8 mouse cellular contexts compared by ENCODE assay signal in genomic region chr2:24974452-24974851, GRCm38 (mm10). TPM values are rescaled to one million over a fixed set of nuclear protein-coding genes. Genes with fewer than 3 reads are reported as not detected.
DNase-seq lines count a peak whose midpoint lies in the region; ATAC-seq and TF ChIP-seq lines count a peak whose summit lies in the region.
"Not testable (repeated sequence)": the region's sequence is repeated elsewhere in the genome, so short reads cannot be mapped to it uniquely, and the experiment has no call there.

No protein-coding gene starts in this region.

- H3K27ac ChIP-seq in cortical plate, adult 2 months (ENCODE audit: insufficient read depth, low read length): peak overlapping the region; percentile 5; the same call in 1 of the 2 replicates
- peak overlapping the region; percentile 85; the same call in 1 of the 2 replicates for H3K27ac ChIP-seq in forebrain, embryonic 14.5 days (ENCODE audit: low read depth, low read length)
- H3K27ac ChIP-seq in hindbrain, embryonic 11.5 days (ENCODE audit: low read depth, low read length): peak overlapping the region; percentile 24; the same call in 1 of the 2 replicates
- peak overlapping the region; percentile 87 for H3K27ac ChIP-seq in kidney, embryonic 16.5 days (ENCODE audit: low read length)
- peak overlapping the region; percentile 85 for H3K27ac ChIP-seq in liver, embryonic 13.5 days
- peak overlapping the region; percentile 90 for H3K27ac ChIP-seq in midbrain, embryonic 10.5 days (replicated peaks)

- peaks cover 48% of the 10 kb centered on the region for H3K36me3 ChIP-seq in G1E (replicated peaks)
- peaks cover 37% of the 10 kb centered on the region for H3K36me3 ChIP-seq in forebrain, embryonic 14.5 days (ENCODE audit: control insufficient read depth, insufficient read depth, low read length)
- H3K36me3 ChIP-seq in hindbrain, embryonic 11.5 days (ENCODE audit: control insufficient read depth, insufficient read depth, low read length): not testable (repeated sequence)
- H3K36me3 ChIP-seq in kidney, embryonic 16.5 days (ENCODE audit: insufficient read depth, low read length): peaks cover 24% of the 10 kb centered on the region
- peaks cover 36% of the 10 kb centered on the region for H3K36me3 ChIP-seq in liver, embryonic 13.5 days
- peaks cover 44% of the 10 kb centered on the region for H3K36me3 ChIP-seq in midbrain, embryonic 10.5 days

- not testable (repeated sequence) for TF ChIP-seq CTCF in G1E (IDR thresholded peaks at IDR 0.05; ENCODE audit: low read depth, low read length); cortical plate, adult 2 months (IDR thresholded peaks at IDR 0.05; ENCODE audit: extremely low read depth, insufficient read depth, low read length)

- TF ChIP-seq POLR2A in cortical plate, adult 2 months (IDR thresholded peaks at IDR 0.05; ENCODE audit: extremely low read depth, insufficient read depth, low read length): not testable (repeated sequence)

- peak overlapping the region; percentile 58 for H3K4me2 ChIP-seq in forebrain, embryonic 14.5 days (ENCODE audit: low read length)
- peak overlapping the region; percentile 94 for H3K4me2 ChIP-seq in hindbrain, embryonic 11.5 days (replicated peaks; ENCODE audit: low read depth, low read length)
- peak overlapping the region; percentile 98 for H3K4me2 ChIP-seq in kidney, embryonic 16.5 days (replicated peaks; ENCODE audit: low read depth, low read length)
- H3K4me2 ChIP-seq in liver, embryonic 13.5 days: peak overlapping the region; percentile 80

- peak; percentile 14 for DNase-seq in G1E (ENCODE audit: low spot score)
- DNase-seq in forebrain, embryonic 14.5 days (ENCODE audit: low spot score); hindbrain, embryonic 11.5 days (ENCODE audit: low spot score); liver, embryonic 13.5 days; midbrain, embryonic 10.5 days (ENCODE audit: low spot score): not testable (repeated sequence)
- peak; percentile 15 for DNase-seq in right cerebral cortex, postnatal 36 days (ENCODE audit: low spot score in 2 of 2)

- ATAC-seq in G1E (ENCODE audit: extremely low read depth, insufficient number of reproducible peaks, low FRiP score, poor library complexity, severe bottlenecking); forebrain, embryonic 14.5 days; hindbrain, embryonic 11.5 days (ENCODE audit: low FRiP score); kidney, embryonic 16.5 days (ENCODE audit: low FRiP score, low TSS enrichment); liver, embryonic 13.5 days (ENCODE audit: low read depth): not testable (repeated sequence)

- WGBS in forebrain, embryonic 14.5 days: under 1% methylated on average over 17 of the region's 17 CpGs
- 2% methylated on average over 17 of the region's 17 CpGs for WGBS in hindbrain, embryonic 11.5 days
- WGBS in kidney, embryonic 16.5 days: under 1% methylated on average over 17 of the region's 17 CpGs
- under 1% methylated on average over 17 of the region's 17 CpGs for WGBS in liver, embryonic 13.5 days (ENCODE audit: insufficient replicate concordance)
- under 1% methylated on average over 17 of the region's 17 CpGs for WGBS in midbrain, embryonic 10.5 days

- H3K9me3 ChIP-seq in G1E (replicated peaks); forebrain, embryonic 14.5 days (replicated peaks; ENCODE audit: control insufficient read depth, low read length); hindbrain, embryonic 11.5 days (ENCODE audit: control insufficient read depth, low read length); kidney, embryonic 16.5 days (ENCODE audit: low read length); liver, embryonic 13.5 days (replicated peaks); midbrain, embryonic 10.5 days (replicated peaks): not testable (repeated sequence)

- H3K4me3 ChIP-seq in G1E (ENCODE audit: low read depth, low read length): peak overlapping the region; percentile 81
- H3K4me3 ChIP-seq in cortical plate, adult 2 months (ENCODE audit: insufficient read depth, low read length): peak overlapping the region; percentile 74
- peak overlapping the region; percentile 62 for H3K4me3 ChIP-seq in forebrain, embryonic 14.5 days (ENCODE audit: low read depth, low read length)
- H3K4me3 ChIP-seq in hindbrain, embryonic 11.5 days (ENCODE audit: low read depth, low read length): peak overlapping the region; percentile 57
- peak overlapping the region; percentile 64 for H3K4me3 ChIP-seq in kidney, embryonic 16.5 days (ENCODE audit: low read length)
- peak overlapping the region; percentile 88 for H3K4me3 ChIP-seq in liver, embryonic 13.5 days (replicated peaks)
- H3K4me3 ChIP-seq in midbrain, embryonic 10.5 days: peak overlapping the region; percentile 85

- H3K27me3 ChIP-seq in G1E (ENCODE audit: insufficient read depth, low read length); forebrain, embryonic 14.5 days (replicated peaks; ENCODE audit: control insufficient read depth, insufficient read depth, low read length); hindbrain, embryonic 11.5 days (ENCODE audit: control insufficient read depth, insufficient read depth, low read length); kidney, embryonic 16.5 days (ENCODE audit: insufficient read depth, low read length); liver, embryonic 13.5 days; midbrain, embryonic 10.5 days (ENCODE audit: low read depth, poor library complexity, severe bottlenecking): not testable (repeated sequence)

- H3K4me1 ChIP-seq in G1E (ENCODE audit: insufficient read depth, low read depth, low read length): peaks cover 43% of the 10 kb centered on the region
- not testable (repeated sequence) for H3K4me1 ChIP-seq in cortical plate, adult 2 months (ENCODE audit: control insufficient read depth, insufficient read depth, low read length); hindbrain, embryonic 11.5 days (replicated peaks; ENCODE audit: control insufficient read depth, insufficient read depth, low read length)
- H3K4me1 ChIP-seq in forebrain, embryonic 14.5 days (ENCODE audit: control insufficient read depth, insufficient read depth, low read length): peaks cover 12% of the 10 kb centered on the region
- H3K4me1 ChIP-seq in kidney, embryonic 16.5 days (ENCODE audit: insufficient read depth, low read length): peaks cover 16% of the 10 kb centered on the region
- H3K4me1 ChIP-seq in liver, embryonic 13.5 days (replicated peaks): peaks cover 43% of the 10 kb centered on the region
- H3K4me1 ChIP-seq in midbrain, embryonic 10.5 days: peaks cover 32% of the 10 kb centered on the region

- peak overlapping the region; percentile 76 for H3K9ac ChIP-seq in forebrain, embryonic 14.5 days (ENCODE audit: low read length)
- peak overlapping the region; percentile 61 for H3K9ac ChIP-seq in hindbrain, embryonic 11.5 days (ENCODE audit: low read depth, low read length)
- peak overlapping the region; percentile 73 for H3K9ac ChIP-seq in kidney, embryonic 16.5 days (replicated peaks; ENCODE audit: low read length)
- peak overlapping the region; percentile 89 for H3K9ac ChIP-seq in liver, embryonic 13.5 days

RNA-seq across cellular contexts. Expression of gene Mrpl41, which starts 0.4 kb away (rescaled TPM):
- 41.6 and 51.5 TPM in 2 replicates for total RNA-seq in G1E (2014; fragmentation: Nextera tagmentation)
- total RNA-seq in G1E (2017): 128 and 162 TPM in 2 replicates
- 25.0 and 55.2 TPM in 2 replicates for polyA plus RNA-seq in G1E (2012)
- 137 TPM in 2 replicates for polyA plus RNA-seq in cortical plate, adult 2 months (2012; rRNA removed)
- polyA plus RNA-seq in forebrain, embryonic 14.5 days (2014; fragmentation: Nextera tagmentation; extraction: Ambion mirVana): 178 and 193 TPM in 2 replicates
- polyA plus RNA-seq in hindbrain, embryonic 11.5 days (2014; fragmentation: Nextera tagmentation; extraction: Ambion mirVana): 165 and 167 TPM in 2 replicates
- polyA plus RNA-seq in kidney, embryonic 16.5 days (2015; fragmentation: Nextera tagmentation; extraction: Ambion mirVana): 109 and 118 TPM in 2 replicates
- 110 and 123 TPM in 2 replicates for polyA plus RNA-seq in liver, embryonic 13.5 days (2015; fragmentation: Nextera tagmentation; extraction: Ambion mirVana)
- polyA plus RNA-seq in midbrain, embryonic 10.5 days (2016; fragmentation: Nextera tagmentation; extraction: Ambion mirVana): 139 and 143 TPM in 2 replicates

RNA-seq across cellular contexts. Expression of gene Pnpla7, which starts 1.4 kb away (rescaled TPM):
- total RNA-seq in G1E (2014; fragmentation: Nextera tagmentation) (33.9 and 34.0 TPM in 2 replicates), G1E (2017) (38.6 and 45.5 TPM in 2 replicates)
- polyA plus RNA-seq in G1E (2012): 3.9 and 5.2 TPM in 2 replicates
- polyA plus RNA-seq in cortical plate, adult 2 months (2012; rRNA removed): 20.1 and 22.5 TPM in 2 replicates
- polyA plus RNA-seq in forebrain, embryonic 14.5 days (2014; fragmentation: Nextera tagmentation; extraction: Ambion mirVana): 2.8 and 4.1 TPM in 2 replicates
- polyA plus RNA-seq in hindbrain, embryonic 11.5 days (2014; fragmentation: Nextera tagmentation; extraction: Ambion mirVana): 2.9 TPM in 2 replicates
- 8.4 and 8.7 TPM in 2 replicates for polyA plus RNA-seq in kidney, embryonic 16.5 days (2015; fragmentation: Nextera tagmentation; extraction: Ambion mirVana)
- polyA plus RNA-seq in liver, embryonic 13.5 days (2015; fragmentation: Nextera tagmentation; extraction: Ambion mirVana): 12.0 and 12.8 TPM in 2 replicates
- 5.0 and 5.3 TPM in 2 replicates for polyA plus RNA-seq in midbrain, embryonic 10.5 days (2016; fragmentation: Nextera tagmentation; extraction: Ambion mirVana)

RNA-seq across cellular contexts. Expression of gene Dph7, which starts 12.3 kb away (rescaled TPM):
- total RNA-seq in G1E (2014; fragmentation: Nextera tagmentation): 22.0 and 25.6 TPM in 2 replicates
- 19.8 and 25.1 TPM in 2 replicates for total RNA-seq in G1E (2017)
- polyA plus RNA-seq in G1E (2012): 25.1 and 29.4 TPM in 2 replicates
- 34.6 and 37.3 TPM in 2 replicates for polyA plus RNA-seq in cortical plate, adult 2 months (2012; rRNA removed)
- 38.0 and 44.3 TPM in 2 replicates for polyA plus RNA-seq in forebrain, embryonic 14.5 days (2014; fragmentation: Nextera tagmentation; extraction: Ambion mirVana)
- polyA plus RNA-seq in hindbrain, embryonic 11.5 days (2014; fragmentation: Nextera tagmentation; extraction: Ambion mirVana): 30.4 and 30.7 TPM in 2 replicates
- polyA plus RNA-seq in kidney, embryonic 16.5 days (2015; fragmentation: Nextera tagmentation; extraction: Ambion mirVana): 29.8 and 32.3 TPM in 2 replicates
- polyA plus RNA-seq in liver, embryonic 13.5 days (2015; fragmentation: Nextera tagmentation; extraction: Ambion mirVana): 10.1 and 11.7 TPM in 2 replicates
- 33.9 and 36.3 TPM in 2 replicates for polyA plus RNA-seq in midbrain, embryonic 10.5 days (2016; fragmentation: Nextera tagmentation; extraction: Ambion mirVana)

RNA-seq across cellular contexts. Expression of gene Zmynd19, which starts 24.9 kb away (rescaled TPM):
- 14.8 and 18.0 TPM in 2 replicates for total RNA-seq in G1E (2014; fragmentation: Nextera tagmentation)
- 23.5 and 37.0 TPM in 2 replicates for total RNA-seq in G1E (2017)
- 19.8 and 21.2 TPM in 2 replicates for polyA plus RNA-seq in G1E (2012)
- 21.4 and 21.6 TPM in 2 replicates for polyA plus RNA-seq in cortical plate, adult 2 months (2012; rRNA removed)
- polyA plus RNA-seq in forebrain, embryonic 14.5 days (2014; fragmentation: Nextera tagmentation; extraction: Ambion mirVana): 8.6 and 12.7 TPM in 2 replicates
- polyA plus RNA-seq in hindbrain, embryonic 11.5 days (2014; fragmentation: Nextera tagmentation; extraction: Ambion mirVana): 16.8 and 30.6 TPM in 2 replicates
- 4.2 and 7.9 TPM in 2 replicates for polyA plus RNA-seq in kidney, embryonic 16.5 days (2015; fragmentation: Nextera tagmentation; extraction: Ambion mirVana)
- 14.3 and 15.3 TPM in 2 replicates for polyA plus RNA-seq in liver, embryonic 13.5 days (2015; fragmentation: Nextera tagmentation; extraction: Ambion mirVana)
- polyA plus RNA-seq in midbrain, embryonic 10.5 days (2016; fragmentation: Nextera tagmentation; extraction: Ambion mirVana): 22.8 and 23.2 TPM in 2 replicates

RNA-seq across cellular contexts. Expression of gene Arrdc1, which starts 39.4 kb away (rescaled TPM):
- total RNA-seq in G1E (2014; fragmentation: Nextera tagmentation) (21.8 and 41.1 TPM in 2 replicates), G1E (2017) (51.1 and 69.4 TPM in 2 replicates)
- 45.7 and 51.6 TPM in 2 replicates for polyA plus RNA-seq in G1E (2012)
- polyA plus RNA-seq in cortical plate, adult 2 months (2012; rRNA removed): 40.4 and 47.4 TPM in 2 replicates
- 16.6 and 20.5 TPM in 2 replicates for polyA plus RNA-seq in forebrain, embryonic 14.5 days (2014; fragmentation: Nextera tagmentation; extraction: Ambion mirVana)
- polyA plus RNA-seq in hindbrain, embryonic 11.5 days (2014; fragmentation: Nextera tagmentation; extraction: Ambion mirVana): 14.4 and 14.7 TPM in 2 replicates
- polyA plus RNA-seq in kidney, embryonic 16.5 days (2015; fragmentation: Nextera tagmentation; extraction: Ambion mirVana): 63.3 and 63.5 TPM in 2 replicates
- polyA plus RNA-seq in liver, embryonic 13.5 days (2015; fragmentation: Nextera tagmentation; extraction: Ambion mirVana): 16.6 and 16.8 TPM in 2 replicates
- polyA plus RNA-seq in midbrain, embryonic 10.5 days (2016; fragmentation: Nextera tagmentation; extraction: Ambion mirVana): 16.0 and 16.2 TPM in 2 replicates

Comparison
In these comparisons a context has a peak if more than half of its experiments do, and no peak if none do; other contexts are left out.
1. H3K27ac ChIP-seq: peak in every context shown above with its lines; median percentile 90 in midbrain, embryonic 10.5 days; 87 in kidney, embryonic 16.5 days; 85 in forebrain, embryonic 14.5 days; 85 in liver, embryonic 13.5 days; 24 in hindbrain, embryonic 11.5 days; 5 in cortical plate, adult 2 months.